Comparison of ENCODE assay signal across 18 mouse cellular contexts in the genomic region with DNA sequence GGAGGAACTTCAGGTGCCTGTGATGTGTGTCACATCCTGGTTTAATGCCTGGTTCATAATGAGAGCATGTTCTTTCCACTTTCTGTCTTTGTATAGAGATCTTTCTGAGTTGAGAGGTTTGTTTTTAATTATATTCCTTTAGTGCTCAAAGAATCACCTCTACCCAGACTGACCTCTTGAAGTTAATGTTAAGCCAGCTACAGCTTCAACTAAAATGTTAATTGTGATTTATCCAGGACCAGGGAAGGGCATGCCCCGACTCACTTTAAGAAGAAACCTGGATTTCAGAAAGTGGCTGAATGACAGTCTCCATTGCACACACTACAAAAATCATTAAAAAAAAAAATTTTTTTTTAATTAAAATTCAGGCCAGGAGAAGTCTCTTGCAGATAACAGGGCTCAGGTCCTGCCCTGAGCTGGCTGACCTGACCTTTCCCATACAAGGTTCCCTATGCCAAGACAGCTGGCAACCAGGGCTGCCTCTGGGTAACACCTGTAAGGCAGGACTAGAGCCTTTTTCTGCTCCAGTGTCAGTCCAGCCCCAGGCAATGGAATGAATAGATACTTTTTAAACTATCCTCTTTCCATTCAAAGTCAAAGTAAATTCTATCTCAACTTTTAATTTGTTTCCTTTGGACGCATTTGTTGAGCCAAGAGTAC. TPM values are rescaled to one million over a fixed set of nuclear protein-coding genes. Genes with fewer than 3 reads are reported as not detected.
DNase-seq lines count a peak whose midpoint lies in the region; ATAC-seq and TF ChIP-seq lines count a peak whose summit lies in the region.
"Had no signal": no experiment of that assay in that cellular context is flagged by ENCODE, and none has a peak within 500 bp of the region (broad histone marks: within the 10 kb centered on the region; RNA-seq: fewer than 3 reads in every experiment).

No protein-coding gene starts in this region.

- DNase-seq in kidney, adult 9 months, result peak; percentile 64
- peak; percentile 78 for DNase-seq in liver, adult 2 months (ENCODE audit: extremely low read depth, low read depth, low spot score)
- no peak for DNase-seq in liver
- DNase-seq in ZHBTc4 (ENCODE audit: low read depth, low spot score), result peak; percentile 15
- no peak for DNase-seq in embryonic facial prominence, embryonic 10.5 days (ENCODE audit: low spot score)
- DNase-seq in right cerebral cortex, postnatal 10 days (ENCODE audit: low spot score in 2 of 2), result no peak
- DNase-seq: adrenal gland, adult 2 months; cerebellum, adult 18-20 months; cerebellum, adult 9-11 months; cerebellum, postnatal 36 days; gastrocnemius, postnatal 36 days; heart, postnatal 36 days had no signal

- H3K27ac ChIP-seq in kidney, embryonic 15.5 days, result no peak overlapping the region
- no peak overlapping the region for H3K27ac ChIP-seq in liver, adult 2 months (replicated peaks; ENCODE audit: insufficient read depth, low read depth, low read length)
- H3K27ac ChIP-seq in embryonic facial prominence, embryonic 10.5 days (replicated peaks), result peak overlapping the region; percentile 66; the same call in 1 of the 2 replicates
- H3K27ac ChIP-seq in hindbrain, embryonic 12.5 days, result no peak overlapping the region
- H3K27ac ChIP-seq: forebrain, embryonic 13.5 days; heart, embryonic 13.5 days had no signal

- no peak for TF ChIP-seq CTCF in liver, adult 2 months (IDR thresholded peaks at IDR 0.05; ENCODE audit: low read depth, low read length)

- peaks cover 4% of the 10 kb centered on the region; the same call in 1 of the 2 replicates for H3K79me2 ChIP-seq in liver, adult 2 months (ENCODE audit: control insufficient read depth, insufficient read depth, low read length)

- no peak overlapping the region for H3K4me3 ChIP-seq in kidney, embryonic 15.5 days (replicated peaks)
- H3K4me3 ChIP-seq in liver, adult 2 months (ENCODE audit: insufficient read depth, low read depth, low read length), result no peak overlapping the region
- no peak overlapping the region for H3K4me3 ChIP-seq in embryonic facial prominence, embryonic 10.5 days
- H3K4me3 ChIP-seq in hindbrain, embryonic 12.5 days, result no peak overlapping the region
- H3K4me3 ChIP-seq: forebrain, embryonic 13.5 days; heart, embryonic 13.5 days had no signal

- H3K36me3 ChIP-seq in kidney, embryonic 15.5 days, result no peaks in the 10 kb centered on the region
- no peaks in the 10 kb centered on the region for H3K36me3 ChIP-seq in liver, adult 2 months (ENCODE audit: control insufficient read depth, insufficient read depth, low read length)
- H3K36me3 ChIP-seq in embryonic facial prominence, embryonic 10.5 days (replicated peaks), result no peaks in the 10 kb centered on the region; the same call in 1 of the 2 replicates
- H3K36me3 ChIP-seq in hindbrain, embryonic 12.5 days, result no peaks in the 10 kb centered on the region
- H3K36me3 ChIP-seq: G1E; heart, embryonic 13.5 days had no signal

- no peaks in the 10 kb centered on the region for H3K27me3 ChIP-seq in kidney, embryonic 15.5 days
- no peaks in the 10 kb centered on the region for H3K27me3 ChIP-seq in liver, adult 2 months (ENCODE audit: control insufficient read depth, insufficient read depth, low read length)
- no peaks in the 10 kb centered on the region for H3K27me3 ChIP-seq in embryonic facial prominence, embryonic 10.5 days (replicated peaks; ENCODE audit: low read depth, poor library complexity, severe bottlenecking)
- no peaks in the 10 kb centered on the region for H3K27me3 ChIP-seq in hindbrain, embryonic 12.5 days
- H3K27me3 ChIP-seq: forebrain, embryonic 13.5 days had no signal

- TF ChIP-seq POLR2A in liver, adult 2 months (IDR thresholded peaks at IDR 0.05; ENCODE audit: extremely low read depth, insufficient read depth, low read length), result no peak

- ATAC-seq in kidney, embryonic 15.5 days (replicated peaks; ENCODE audit: low FRiP score), result no peak
- ATAC-seq in hindbrain, embryonic 12.5 days (ENCODE audit: low FRiP score), result no peak
- ATAC-seq: forebrain, embryonic 13.5 days; hindbrain, embryonic 16.5 days had no signal

- no peak overlapping the region for H3K4me2 ChIP-seq in kidney, embryonic 15.5 days
- H3K4me2 ChIP-seq in hindbrain, embryonic 12.5 days (replicated peaks), result no peak overlapping the region
- H3K4me2 ChIP-seq: forebrain, embryonic 13.5 days; heart, embryonic 13.5 days had no signal

- 87% methylated on average over 2 of the region's 2 CpGs for WGBS in kidney, embryonic 15.5 days
- 57% methylated on average over 2 of the region's 2 CpGs for whole genome bisulfite sequencing in liver, adult 2 months
- WGBS in embryonic facial prominence, embryonic 10.5 days, result 60% methylated on average over 2 of the region's 2 CpGs
- WGBS in hindbrain, embryonic 12.5 days, result 77% methylated on average over 2 of the region's 2 CpGs

- no peaks in the 10 kb centered on the region for H3K9me3 ChIP-seq in kidney, embryonic 15.5 days (replicated peaks)
- no peaks in the 10 kb centered on the region for H3K9me3 ChIP-seq in embryonic facial prominence, embryonic 10.5 days
- no peaks in the 10 kb centered on the region for H3K9me3 ChIP-seq in hindbrain, embryonic 12.5 days (replicated peaks)
- H3K9me3 ChIP-seq: forebrain, embryonic 13.5 days; G1E; heart, embryonic 13.5 days had no signal

- peaks cover 19% of the 10 kb centered on the region for H3K4me1 ChIP-seq in kidney, embryonic 15.5 days
- H3K4me1 ChIP-seq in liver, adult 2 months (ENCODE audit: control insufficient read depth, insufficient read depth, low read length), result peaks cover 2% of the 10 kb centered on the region
- peaks cover 70% of the 10 kb centered on the region for H3K4me1 ChIP-seq in embryonic facial prominence, embryonic 10.5 days
- peaks cover 20% of the 10 kb centered on the region for H3K4me1 ChIP-seq in hindbrain, embryonic 12.5 days

- no peak overlapping the region for H3K9ac ChIP-seq in kidney, embryonic 15.5 days
- H3K9ac ChIP-seq in liver, adult 2 months (ENCODE audit: low read depth, low read length), result no peak overlapping the region
- no peak overlapping the region for H3K9ac ChIP-seq in hindbrain, embryonic 12.5 days
- H3K9ac ChIP-seq: forebrain, embryonic 13.5 days; heart, embryonic 13.5 days had no signal

RNA-seq across cellular contexts. Expression of gene Tln2, which starts 54.7 kb away (rescaled TPM):
- 20.8 and 21.1 TPM in 2 replicates for polyA plus RNA-seq in kidney, embryonic 15.5 days (2015; fragmentation: Nextera tagmentation; extraction: Ambion mirVana)
- total RNA-seq in liver, adult 2 months (2014; rRNA removed), result 4.6 and 5.5 TPM in 2 replicates
- 1.9 and 2.6 TPM in 2 replicates for polyA plus RNA-seq in liver, adult 2 months (2012; rRNA removed)
- polyA plus RNA-seq in embryonic facial prominence, embryonic 10.5 days (2016; fragmentation: Nextera tagmentation; extraction: Ambion mirVana), result 36.2 and 40.7 TPM in 2 replicates
- 24.4 and 28.8 TPM in 2 replicates for polyA plus RNA-seq in hindbrain, embryonic 12.5 days (2016; fragmentation: Nextera tagmentation; extraction: Ambion mirVana)

Comparison
In these comparisons a context has a peak if more than half of its experiments do, and no peak if none do; other contexts are left out.
1. DNase-seq: peak in kidney, adult 9 months (single experiment), liver, adult 2 months (single experiment) and ZHBTc4 (single experiment); none in liver (single experiment), embryonic facial prominence, embryonic 10.5 days (single experiment) and right cerebral cortex, postnatal 10 days (0 of 2).